Mouse (Mus musculus): ENCODE measurements at regions not wholly inside any gene's neighbourhood (a gene's known extent, or its start where the extent isn't known, plus 50 kb on each side); places are given as distances from the start of the nearest gene placed in this dataset.

DNA sequence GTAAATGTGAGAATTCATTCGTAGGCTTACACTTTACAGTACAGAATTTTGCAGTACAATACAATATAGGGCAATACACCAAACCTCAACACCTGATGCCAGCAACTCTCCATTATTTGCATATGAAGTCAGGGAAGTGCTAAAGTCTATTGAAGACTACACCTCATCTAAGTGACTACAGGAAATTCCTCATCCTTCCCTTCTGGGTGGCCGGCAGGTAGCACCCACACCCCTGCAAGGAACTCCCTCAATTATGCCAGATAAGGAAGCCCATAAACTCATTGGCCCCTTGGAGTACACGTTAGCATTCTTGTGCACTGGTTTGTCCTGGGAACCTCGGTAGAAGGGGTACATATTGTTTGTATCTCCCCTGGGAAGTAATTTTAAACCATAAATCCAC is 89.7 kb upstream of the Barx2 start:
- no peak for DNase-seq
- intact Hi-C loops (cut with DNase I) = no loop called here

DNA sequence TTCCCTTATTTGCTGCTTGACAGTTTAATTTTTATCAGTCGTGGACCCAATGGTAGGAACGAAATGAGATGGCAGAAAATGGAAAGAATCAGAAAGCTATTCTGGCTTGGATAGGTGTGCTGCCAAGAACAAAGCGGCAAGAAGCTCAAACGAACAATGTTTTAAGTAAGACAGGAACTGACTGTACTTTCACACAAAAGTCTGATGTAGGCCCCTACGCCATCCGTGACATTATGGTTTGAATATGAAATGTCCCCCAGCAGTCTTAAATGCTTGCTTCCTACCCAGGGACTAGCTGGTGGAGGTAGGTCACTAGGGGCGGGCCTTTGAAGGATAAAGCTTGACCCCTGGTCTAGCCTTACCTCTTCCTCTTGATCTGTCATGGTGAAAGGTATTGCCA is 90.5 kb upstream of the Barx2 start:
- intact Hi-C loops (cut with DNase I) = no loop called here
- DNase-seq = no peak

DNA sequence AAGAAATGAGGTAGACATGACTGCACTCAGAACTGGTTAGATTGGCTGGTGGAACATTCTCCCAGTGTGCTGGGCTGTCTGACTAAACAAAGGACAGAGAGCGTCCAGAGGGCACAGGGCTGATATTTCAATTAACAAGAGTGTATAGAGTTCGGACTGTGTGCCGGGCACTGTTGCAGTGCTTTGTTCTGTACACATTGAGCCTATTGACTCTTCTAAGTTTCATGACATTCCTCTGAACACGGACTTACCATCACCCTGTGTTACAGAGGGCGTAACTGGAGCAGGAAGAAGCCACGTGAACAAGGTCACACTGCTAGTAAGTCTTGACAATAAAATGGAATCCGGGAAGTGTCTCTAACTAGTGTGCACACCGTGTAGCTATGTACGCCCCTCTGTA is 92.1 kb upstream of the Barx2 start:
- no peak for DNase-seq
- intact Hi-C loops (cut with DNase I) = no loop called here

DNA sequence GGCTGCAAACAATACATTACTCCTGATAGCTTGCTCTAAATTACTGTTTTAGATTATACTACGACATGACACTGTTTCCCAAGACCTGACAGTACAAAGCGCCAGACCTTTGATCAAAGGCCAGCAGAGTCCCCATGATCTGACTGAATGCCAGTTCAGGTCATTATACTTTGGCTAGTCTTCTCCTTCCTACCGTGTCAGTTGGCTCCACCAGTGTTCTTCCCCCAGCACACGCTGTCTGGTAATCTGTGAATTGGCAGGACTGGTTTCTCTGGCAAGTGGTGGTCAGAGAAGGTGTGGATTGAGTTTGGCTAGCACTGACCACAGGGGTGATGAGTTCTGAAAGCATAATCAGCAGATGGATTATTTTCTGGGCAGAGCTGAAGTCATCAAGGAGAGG is 93.1 kb upstream of the Barx2 start:
- intact Hi-C loops (cut with DNase I) = no loop called here
- no peak for DNase-seq

DNA sequence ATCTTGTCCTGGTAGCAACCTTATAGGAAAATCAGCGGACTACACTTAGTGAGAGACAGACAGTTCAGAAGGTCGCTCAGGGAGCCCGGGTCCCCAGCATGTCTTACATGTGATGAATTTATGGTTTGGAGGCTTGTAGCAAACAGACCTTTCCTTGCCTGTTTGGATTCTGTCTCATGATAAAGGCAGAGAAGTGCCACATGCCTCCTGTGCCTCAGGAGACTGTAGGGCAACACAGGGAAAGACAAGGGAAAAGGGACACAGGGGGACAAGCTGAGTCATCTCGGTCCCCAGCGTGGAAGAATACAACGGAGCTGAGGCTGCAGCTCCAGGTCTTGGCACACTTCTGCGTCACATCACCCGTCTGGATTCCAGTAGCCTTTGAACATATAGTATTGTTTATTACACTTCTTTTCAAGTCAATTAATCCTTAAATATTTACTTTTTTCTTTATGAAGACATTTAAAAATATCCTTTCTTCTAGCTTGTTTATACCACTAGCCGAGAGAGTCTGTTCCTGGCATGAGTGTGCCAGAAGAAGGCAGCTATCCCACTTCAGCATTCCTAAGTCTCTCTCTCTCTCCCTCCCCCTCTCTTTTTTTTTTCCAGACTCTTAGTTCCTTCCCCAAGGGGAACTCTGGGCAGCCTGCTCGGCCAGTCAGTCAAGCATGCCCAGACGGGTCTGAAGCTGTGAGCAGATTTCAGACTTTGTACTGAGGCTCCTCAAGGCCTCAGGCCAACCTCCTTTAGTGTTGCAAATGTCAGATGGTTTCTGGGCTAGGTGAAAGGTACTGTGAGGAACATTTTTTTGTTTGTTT is 97.9 kb upstream of the Barx2 start:
- intact Hi-C loops (cut with DNase I) = no loop called here
- no peak for DNase-seq

DNA sequence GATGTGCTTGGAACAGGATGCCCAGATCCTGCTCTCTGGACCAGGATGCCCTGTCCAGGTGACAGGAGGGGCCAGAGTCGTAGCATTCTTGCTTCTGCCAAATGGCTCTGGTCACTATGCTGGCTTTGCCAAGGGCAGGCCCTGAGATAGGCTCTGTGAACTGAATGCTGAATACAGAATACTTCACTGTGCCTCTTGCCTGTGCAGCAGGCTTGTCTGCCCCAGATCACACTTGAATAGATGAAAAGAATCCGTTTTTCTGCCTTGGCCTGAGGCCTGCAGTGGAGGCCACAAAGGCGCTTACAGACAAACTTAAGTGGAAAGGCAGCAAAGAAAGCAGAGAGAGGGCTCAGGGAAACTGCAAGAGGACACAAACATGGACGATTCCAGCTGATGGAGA is 99.7 kb upstream of the Arhgap32 start:
- intact Hi-C loops (cut with DNase I) = no loop called here
- DNase-seq = no peak

DNA sequence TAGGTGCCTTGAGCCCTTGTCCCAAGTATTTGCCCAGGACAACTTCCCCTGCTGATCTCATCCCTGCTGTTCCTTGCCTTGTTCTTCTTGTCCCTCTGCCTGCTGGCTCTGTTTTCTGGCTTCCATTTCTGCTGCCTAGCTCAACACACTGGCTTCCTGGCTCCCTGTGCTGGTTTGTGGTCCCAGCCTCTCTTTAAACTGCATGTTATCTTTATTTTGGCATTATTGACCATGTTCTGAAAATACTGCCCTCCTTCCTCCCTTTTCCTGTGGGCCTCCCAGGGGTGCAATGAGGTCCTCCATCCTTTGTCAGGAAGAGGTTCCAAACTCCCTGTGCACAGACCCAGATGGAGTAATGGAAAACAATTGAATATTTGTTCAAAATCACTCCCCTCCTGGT is 97.9 kb upstream of the Arhgap32 start:
- intact Hi-C loops (cut with DNase I) = no loop called here
- DNase-seq = peak; percentile 37 to 68

DNA sequence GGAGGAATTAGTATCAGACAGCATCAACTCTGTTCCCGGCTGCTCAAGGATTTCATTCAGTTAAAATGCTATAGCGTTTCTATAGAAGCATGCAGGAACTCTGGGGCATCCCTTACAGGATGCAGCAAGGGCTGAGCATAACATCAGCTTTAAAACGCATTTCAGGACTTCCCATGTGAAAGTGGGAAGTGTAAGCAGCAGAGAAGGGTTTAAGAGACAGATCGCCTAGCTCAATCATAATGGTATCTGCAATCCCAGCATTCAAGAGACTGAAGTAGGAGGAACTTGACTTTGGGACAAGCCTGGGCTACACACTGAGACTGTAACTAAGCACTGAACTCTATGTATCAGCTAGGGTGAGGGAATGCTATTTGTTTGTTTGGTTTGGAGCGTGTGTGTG is 96.2 kb upstream of the Arhgap32 start:
- no peak for DNase-seq
- intact Hi-C loops (cut with DNase I) = no loop called here

DNA sequence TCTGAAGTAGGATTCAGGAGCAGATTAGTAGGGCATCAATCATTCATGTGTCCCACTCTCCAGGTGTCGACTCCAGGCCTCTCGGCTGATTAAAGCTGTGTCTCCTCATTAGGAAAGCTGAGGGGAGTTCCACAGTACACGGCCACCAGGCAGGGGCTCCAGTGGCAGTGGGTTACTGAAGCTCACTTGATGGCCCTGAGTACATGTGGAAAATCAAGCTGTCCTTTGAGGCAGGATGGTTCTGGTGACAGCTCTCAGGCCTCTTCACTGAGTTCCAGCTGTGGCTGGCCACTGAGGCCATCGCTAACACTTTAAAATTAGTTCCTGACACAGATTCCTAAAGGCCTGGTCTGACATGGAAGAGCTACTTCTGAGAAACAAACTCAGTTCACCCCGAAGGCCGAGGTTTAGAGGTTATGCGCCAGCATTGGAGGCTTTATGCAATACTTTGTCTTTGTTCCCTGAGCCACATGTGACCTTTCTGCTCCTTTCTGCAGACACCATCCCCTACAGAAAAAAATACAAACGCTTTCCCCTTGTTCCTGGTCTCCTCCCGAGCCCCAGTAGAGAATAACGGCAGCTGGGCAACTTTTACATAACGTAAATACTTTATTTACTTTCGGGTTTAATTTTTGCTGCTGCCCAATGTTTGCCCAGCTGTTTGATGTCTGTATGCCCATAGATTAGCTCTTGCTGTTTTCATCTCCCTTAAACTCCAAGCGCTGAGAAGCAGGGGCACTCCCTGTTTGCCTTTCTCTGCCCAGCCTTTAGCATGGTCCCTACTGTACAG is 94.8 kb upstream of the Arhgap32 start:
- intact Hi-C loops (cut with DNase I) = no loop called here
- no peak for DNase-seq

DNA sequence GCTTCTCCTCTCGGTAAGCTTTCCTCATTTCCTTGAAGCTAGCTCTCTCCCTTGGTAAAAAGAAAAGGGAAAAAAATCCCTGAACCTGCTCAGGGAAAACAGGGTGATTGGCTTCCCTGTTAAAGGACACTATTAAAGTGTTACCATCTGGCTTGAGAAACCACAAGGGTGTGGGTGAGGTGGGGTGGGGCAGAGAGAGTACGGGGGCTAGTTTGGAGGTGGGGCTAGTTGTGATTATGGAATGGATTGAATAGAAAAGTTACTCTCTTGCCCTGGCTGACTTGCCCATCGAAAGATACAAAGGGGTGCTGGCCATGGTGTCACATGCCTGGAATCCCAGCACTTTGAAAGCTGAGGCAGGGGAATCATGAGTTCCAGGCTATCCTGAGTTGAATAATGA is 94.2 kb upstream of the Arhgap32 start:
- intact Hi-C loops (cut with DNase I) = no loop called here
- no peak for DNase-seq

DNA sequence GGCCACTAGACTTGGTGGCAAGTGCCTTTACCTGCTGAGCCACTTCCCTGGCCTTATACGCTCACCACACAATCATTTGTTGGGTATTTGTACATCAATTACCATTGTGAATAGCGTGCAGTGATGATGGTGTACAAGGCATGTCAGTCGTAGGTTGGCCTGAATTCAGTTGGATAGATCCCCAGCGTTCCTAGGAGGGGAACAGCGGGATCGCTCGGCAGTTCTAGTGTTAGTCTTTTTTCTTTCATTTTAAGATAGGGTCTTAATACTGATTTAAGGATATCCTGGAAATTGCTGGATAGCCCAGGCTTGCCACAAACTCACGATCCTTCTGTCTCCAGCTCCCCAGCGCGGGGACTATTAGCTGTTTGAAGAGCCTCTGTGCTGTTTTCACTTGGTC is 92.9 kb upstream of the Arhgap32 start:
- no peak for DNase-seq
- intact Hi-C loops (cut with DNase I) = no loop called here

DNA sequence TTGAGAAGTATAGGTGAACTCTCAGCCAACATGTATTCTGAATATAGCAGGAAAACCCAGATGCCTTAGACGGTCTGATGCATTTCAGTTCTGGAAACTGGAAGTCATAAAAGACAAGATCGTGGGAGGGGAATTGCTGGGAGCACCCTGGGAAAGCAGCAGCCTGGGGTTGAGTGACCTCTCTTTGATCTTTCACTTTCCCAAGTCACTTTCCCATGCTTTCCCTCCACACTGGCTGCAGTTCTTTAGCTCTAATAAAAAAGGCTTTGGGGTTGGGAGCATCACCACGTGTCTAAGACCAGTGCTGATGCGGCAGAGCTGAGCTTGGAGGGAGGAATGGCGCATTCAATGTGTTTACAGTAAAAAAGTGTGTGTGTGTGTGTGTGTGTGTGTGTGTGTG is 91.2 kb upstream of the Arhgap32 start:
- DNase-seq = no peak
- intact Hi-C loops (cut with DNase I) = no loop called here

DNA sequence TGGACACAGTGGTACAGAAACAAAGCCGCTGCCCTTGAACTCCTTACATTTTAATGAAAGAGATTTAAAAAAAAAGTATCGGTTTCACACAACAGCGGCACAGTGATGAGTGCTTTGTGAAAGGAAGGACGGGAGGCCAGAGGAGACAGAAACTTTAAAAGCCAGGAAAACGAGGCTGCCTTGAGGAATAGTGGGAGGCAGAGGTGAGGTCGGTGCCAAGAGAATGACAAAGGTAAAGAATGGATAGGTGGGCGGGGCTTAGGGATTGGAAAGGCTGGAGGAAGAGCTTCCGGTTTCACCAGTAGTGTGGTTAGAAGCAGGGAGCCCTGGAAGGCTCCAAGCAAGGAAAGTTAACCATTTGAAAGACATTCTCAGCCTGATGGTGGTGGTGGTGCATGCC is 88.0 kb upstream of the Arhgap32 start:
- intact Hi-C loops (cut with DNase I) = no loop called here
- DNase-seq = no peak

DNA sequence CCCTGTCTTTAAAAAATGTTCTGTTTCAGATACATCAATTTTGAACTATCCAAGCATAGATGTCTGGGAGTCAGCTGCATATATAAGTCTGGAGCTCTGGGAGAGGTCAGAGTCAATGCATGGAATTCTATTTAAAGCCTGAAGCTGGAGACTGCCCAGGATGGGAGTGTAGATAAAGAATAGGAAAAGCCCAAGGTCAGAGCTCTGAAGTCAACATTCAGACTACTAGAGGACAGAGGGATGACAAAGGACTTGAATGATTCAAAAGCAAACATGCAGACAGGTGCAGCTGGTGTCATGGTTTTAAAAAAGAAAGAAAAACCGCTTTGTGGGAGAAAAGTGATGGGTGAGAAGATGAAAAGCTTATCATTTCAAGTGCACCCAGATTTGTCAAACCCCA is 86.9 kb upstream of the Arhgap32 start:
- no peak for DNase-seq
- intact Hi-C loops (cut with DNase I) = no loop called here

DNA sequence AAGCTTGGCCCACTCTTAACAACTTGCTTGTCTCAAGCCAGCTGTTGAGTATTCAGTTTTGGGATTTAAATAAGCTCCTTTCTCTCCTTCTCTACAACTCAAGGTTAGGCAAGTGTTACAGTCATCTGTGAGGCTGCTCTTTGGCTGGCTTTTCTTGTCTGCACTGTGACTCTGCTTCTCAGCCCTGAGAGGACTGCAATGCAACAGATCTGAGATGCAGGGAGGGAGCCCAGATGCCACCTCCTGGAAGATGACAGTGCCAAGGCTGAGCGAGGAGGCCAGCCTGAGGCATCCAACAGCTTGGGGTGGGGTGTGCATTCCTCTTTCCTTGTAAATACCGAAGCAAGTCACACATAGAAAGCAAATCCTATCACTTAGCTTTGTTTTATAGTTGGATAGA is 86.2 kb upstream of the Arhgap32 start:
- no peak for DNase-seq
- intact Hi-C loops (cut with DNase I) = no loop called here

DNA sequence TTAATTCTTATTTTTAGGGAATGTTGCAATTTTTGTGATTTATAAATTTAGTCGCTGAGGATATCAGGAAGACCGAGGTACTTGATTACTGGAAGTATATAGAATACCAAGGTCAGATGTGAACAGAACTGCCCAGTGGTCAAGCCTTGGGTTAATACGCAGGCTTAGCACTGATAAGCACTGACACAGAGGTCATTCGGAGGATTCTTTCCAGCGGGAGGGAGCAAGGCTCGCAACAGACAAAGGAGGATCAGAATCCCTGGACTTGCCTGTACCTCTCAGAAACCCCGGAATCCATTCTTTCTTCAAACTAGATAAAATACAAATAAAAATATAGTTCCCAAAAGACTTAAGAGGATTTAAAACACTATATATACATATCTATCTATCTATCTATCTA is 85.7 kb upstream of the Arhgap32 start:
- intact Hi-C loops (cut with DNase I) = no loop called here
- DNase-seq = no peak

DNA sequence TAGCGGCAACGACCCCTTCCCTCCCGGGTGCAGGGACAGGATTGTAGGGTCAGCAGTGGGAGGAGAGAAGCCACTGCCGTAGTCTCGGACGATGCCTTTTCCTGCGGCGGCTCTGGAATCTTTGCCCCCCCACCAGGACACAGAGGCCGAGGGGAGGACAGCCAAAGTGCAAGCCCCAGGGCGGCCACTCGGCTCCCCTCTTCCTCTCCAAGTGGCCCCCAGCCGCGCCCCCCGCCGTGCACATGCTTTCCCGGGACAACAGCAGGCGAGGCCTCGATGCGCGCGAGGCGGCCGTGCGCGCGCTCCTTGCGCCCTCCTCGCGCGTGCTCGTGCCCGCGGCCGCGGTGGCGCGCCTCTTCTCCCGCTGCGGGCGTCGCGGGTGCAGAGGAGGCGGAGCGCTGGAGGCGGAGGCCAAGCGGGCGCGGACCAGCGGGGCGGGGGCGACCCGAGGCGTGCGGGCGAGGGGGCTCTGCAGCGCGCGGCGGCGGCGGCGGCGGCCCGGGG is 83.9 kb upstream of the Arhgap32 start:
- DNase-seq = peak; percentile 75 to 78
- intact Hi-C loops (cut with DNase I) = no loop called here

DNA sequence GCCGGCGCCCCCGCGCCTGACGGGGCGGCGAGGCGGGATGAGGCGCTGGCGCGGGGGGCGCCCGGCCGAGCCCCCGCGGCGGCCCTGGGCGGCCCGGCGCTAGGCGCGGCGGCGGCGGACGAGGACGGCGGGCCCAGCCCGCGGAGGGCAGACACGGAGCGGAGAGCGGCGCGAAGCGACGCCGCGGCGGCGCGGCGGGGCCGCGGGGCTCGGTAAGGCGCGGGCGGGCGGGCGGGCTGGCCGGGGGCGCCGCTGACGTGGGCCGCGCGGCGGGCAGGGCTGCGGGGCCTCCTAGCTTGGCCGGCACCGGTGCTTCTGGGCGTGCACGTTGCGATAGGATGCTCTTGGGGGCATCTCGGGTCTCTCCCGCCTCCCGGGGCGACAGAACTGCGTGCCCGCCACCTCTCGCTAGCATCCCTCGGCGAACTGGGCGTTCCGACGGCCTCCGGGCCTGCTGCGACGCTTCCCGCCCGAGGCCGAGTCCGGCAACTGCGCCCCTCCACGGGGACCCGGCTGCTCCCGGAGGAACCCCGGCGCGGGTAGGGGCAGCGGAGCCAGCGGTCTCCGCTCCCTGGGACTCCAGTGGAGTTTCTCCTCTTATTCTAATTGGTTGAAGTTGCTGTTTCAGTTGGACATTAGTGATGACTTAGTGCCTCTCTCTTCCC is 83.3 kb upstream of the Arhgap32 start:
- intact Hi-C loops (cut with DNase I) = no loop called here
- peak; percentile 19 to 49 for DNase-seq

DNA sequence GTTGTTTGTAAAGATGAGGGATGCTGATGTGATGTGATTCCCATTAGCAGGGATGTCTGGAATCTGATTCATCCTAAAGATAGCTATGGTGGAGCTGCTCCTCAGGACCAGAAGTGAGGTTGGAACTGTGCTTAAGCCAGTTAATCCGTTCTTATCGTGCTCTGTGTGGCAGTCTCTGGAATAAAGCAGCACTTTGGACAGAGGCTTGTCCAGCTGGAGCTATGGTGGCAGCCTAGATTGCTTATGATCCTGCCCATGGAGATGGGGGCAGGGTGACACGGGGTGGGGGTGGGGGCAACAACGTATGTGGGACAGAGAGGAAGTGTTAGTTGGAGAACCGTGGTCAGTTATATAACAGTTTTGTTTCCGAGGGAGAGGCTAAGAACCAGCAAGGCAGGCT is 82.0 kb upstream of the Arhgap32 start:
- DNase-seq = no peak
- intact Hi-C loops (cut with DNase I) = no loop called here

DNA sequence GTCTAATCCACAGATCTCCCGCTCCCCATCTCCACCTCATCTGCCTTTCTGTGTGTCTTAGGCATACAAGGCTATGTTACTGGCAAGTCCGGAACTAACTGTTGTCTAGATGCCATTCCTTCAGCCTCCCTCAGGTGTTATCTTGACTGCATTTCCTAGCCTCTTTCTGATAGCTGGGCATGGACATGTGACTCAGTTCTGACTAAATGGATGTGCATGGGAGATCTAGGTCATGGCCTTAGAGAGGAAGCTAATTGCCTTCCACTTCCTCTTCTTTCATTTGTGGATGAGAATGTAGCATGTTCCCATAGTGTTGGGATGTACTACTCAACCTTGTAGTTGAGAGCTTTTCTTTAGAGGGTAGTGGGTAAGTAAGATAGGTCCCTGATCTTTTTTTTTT is 75.9 kb upstream of the Arhgap32 start:
- intact Hi-C loops (cut with DNase I) = no loop called here
- DNase-seq = no peak

DNA sequence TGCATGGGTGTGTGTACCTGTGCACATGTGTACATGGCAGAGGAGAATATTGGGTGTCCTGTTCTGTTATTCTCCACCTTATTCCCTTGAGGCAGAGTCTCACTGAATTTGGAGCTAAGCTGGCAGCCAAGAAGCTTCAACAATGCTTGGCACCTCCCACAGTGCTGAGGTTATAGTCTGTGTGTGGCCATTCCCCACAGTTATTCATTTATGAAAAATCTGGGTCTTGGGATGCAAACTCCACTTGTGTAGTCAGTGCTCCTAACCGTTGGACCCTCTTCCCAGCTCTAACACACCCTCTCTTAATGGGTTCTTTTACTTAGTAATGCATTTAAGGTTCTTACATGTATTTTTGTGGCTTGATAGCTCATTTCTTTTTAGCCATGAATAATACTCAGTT is 72.6 kb upstream of the Arhgap32 start:
- no peak for DNase-seq
- intact Hi-C loops (cut with DNase I) = no loop called here

DNA sequence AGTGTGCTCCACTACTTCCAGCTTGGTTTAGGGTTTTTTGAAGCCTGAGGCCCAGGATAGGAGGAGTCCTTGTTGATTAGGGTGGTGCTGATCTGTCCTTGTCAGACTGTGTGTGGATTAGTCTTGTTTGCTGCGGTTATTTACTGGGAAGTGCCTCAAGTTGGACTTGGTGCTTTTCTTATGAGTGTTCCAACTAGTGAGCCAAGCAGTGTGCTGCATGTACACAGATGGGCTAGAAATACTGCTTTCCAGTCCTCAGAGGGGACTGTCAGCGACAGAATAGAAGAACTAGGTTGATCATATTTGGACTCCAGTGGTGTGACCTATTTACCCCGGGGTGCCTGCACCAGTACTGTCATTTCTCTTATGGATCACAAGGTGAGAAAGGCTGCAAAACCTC is 69.1 kb upstream of the Arhgap32 start:
- intact Hi-C loops (cut with DNase I) = no loop called here
- DNase-seq = no peak
